Comparison of ENCODE assay signal across 11 mouse cellular contexts in genomic region chr17:34881683-34882310, GRCm38 (mm10). TPM values are rescaled to one million over a fixed set of nuclear protein-coding genes. Genes with fewer than 3 reads are reported as not detected.
DNase-seq lines count a peak whose midpoint lies in the region; ATAC-seq lines count a peak whose summit lies in the region.
"Had no signal": no experiment of that assay in that cellular context is flagged by ENCODE, and none has a peak within 500 bp of the region (broad histone marks: within the 10 kb centered on the region; RNA-seq: fewer than 3 reads in every experiment).

Gene Gm20547 (minus strand): TSS chr17:34882042.

- ATAC-seq in midbrain, embryonic 11.5 days (ENCODE audit: low FRiP score): no peak
- no peak for ATAC-seq in midbrain, embryonic 16.5 days
- ATAC-seq in stomach, embryonic 15.5 days (ENCODE audit: insufficient read depth, low FRiP score, low read depth): no peak

- H3K4me1 ChIP-seq in midbrain, embryonic 11.5 days (ENCODE audit: control insufficient read depth, insufficient read depth, low read length): no peaks in the 10 kb centered on the region
- H3K4me1 ChIP-seq in midbrain, embryonic 16.5 days (ENCODE audit: control insufficient read depth, insufficient read depth, low read length): no peaks in the 10 kb centered on the region
- H3K4me1 ChIP-seq in stomach, embryonic 15.5 days: 0 out of 2 replicates have a peak, but pooled peaks cover 6% of the 10 kb centered on the region

- WGBS in midbrain, embryonic 11.5 days: 9% methylated on average over 15 of the region's 15 CpGs
- WGBS in midbrain, embryonic 16.5 days: 7% methylated on average over 15 of the region's 15 CpGs
- WGBS in stomach, embryonic 15.5 days: 13% methylated on average over 15 of the region's 15 CpGs

- H3K9me3 ChIP-seq in midbrain, embryonic 11.5 days (ENCODE audit: control insufficient read depth, low read length): no peaks in the 10 kb centered on the region
- H3K9me3 ChIP-seq in midbrain, embryonic 16.5 days (replicated peaks; ENCODE audit: control insufficient read depth, low read length, poor library complexity, severe bottlenecking): no peaks in the 10 kb centered on the region
- H3K9me3 ChIP-seq in stomach, embryonic 15.5 days: no peaks in the 10 kb centered on the region

- DNase-seq in adrenal gland, postnatal 10 days: peak; percentile 49
- DNase-seq in adrenal gland, adult 8-10 months: no peak
- DNase-seq in midbrain, embryonic 11.5 days (ENCODE audit: low spot score, missing footprints): no peak
- peak; percentile 18 to 32 for DNase-seq in kidney, postnatal 4 days
- DNase-seq in c-Kit-positive CD71-positive TER-119-positive erythroid progenitor cells, embryonic 14.5 days (ENCODE audit: low spot score): no peak
- DNase-seq in natural killer cell, adult 2 months (ENCODE audit: low spot score in 2 of 2): no peak

- no peak within 1 kb of the TSS for H3K4me2 ChIP-seq in midbrain, embryonic 11.5 days
- no peak within 1 kb of the TSS for H3K4me2 ChIP-seq in midbrain, embryonic 16.5 days (ENCODE audit: low read length)
- H3K4me2 ChIP-seq in stomach, embryonic 15.5 days: peak within 1 kb of the TSS; percentile 33; the same call in 1 of the 2 replicates

- no peaks in the 10 kb centered on the region for H3K27me3 ChIP-seq in midbrain, embryonic 11.5 days (ENCODE audit: control insufficient read depth, insufficient read depth, low read length)
- peaks cover 4% of the 10 kb centered on the region; the same call in 1 of the 2 replicates for H3K27me3 ChIP-seq in midbrain, embryonic 16.5 days (ENCODE audit: control insufficient read depth, insufficient read depth, low read depth, low read length)
- H3K27me3 ChIP-seq in stomach, embryonic 15.5 days (replicated peaks): no peaks in the 10 kb centered on the region

- no peak within 1 kb of the TSS for H3K27ac ChIP-seq in midbrain, embryonic 11.5 days (ENCODE audit: low read depth, low read length)
- no peak within 1 kb of the TSS for H3K27ac ChIP-seq in midbrain, embryonic 16.5 days (ENCODE audit: low read length)
- no peak within 1 kb of the TSS for H3K27ac ChIP-seq in stomach, embryonic 15.5 days
- H3K27ac ChIP-seq: layer of hippocampus, adult 2 months had no signal

- H3K9ac ChIP-seq in midbrain, embryonic 11.5 days (ENCODE audit: low read length): peak within 1 kb of the TSS; percentile 9; the same call in 1 of the 2 replicates
- no peak within 1 kb of the TSS for H3K9ac ChIP-seq in midbrain, embryonic 16.5 days (ENCODE audit: low read depth, low read length)
- no peak within 1 kb of the TSS; the same call in 1 of the 2 replicates for H3K9ac ChIP-seq in stomach, embryonic 15.5 days

- no peaks in the 10 kb centered on the region for H3K36me3 ChIP-seq in midbrain, embryonic 11.5 days (ENCODE audit: control insufficient read depth, insufficient read depth, low read length)
- H3K36me3 ChIP-seq in midbrain, embryonic 16.5 days (ENCODE audit: control insufficient read depth, insufficient read depth, low read length): no peaks in the 10 kb centered on the region
- H3K36me3 ChIP-seq in stomach, embryonic 15.5 days: no peaks in the 10 kb centered on the region

- no peak within 1 kb of the TSS for H3K4me3 ChIP-seq in midbrain, embryonic 11.5 days (ENCODE audit: low read depth, low read length)
- H3K4me3 ChIP-seq in midbrain, embryonic 16.5 days (ENCODE audit: low read depth, low read length): no peak within 1 kb of the TSS
- H3K4me3 ChIP-seq in stomach, embryonic 15.5 days (replicated peaks): no peak within 1 kb of the TSS
- H3K4me3 ChIP-seq: layer of hippocampus, adult 2 months; myocyte had no signal

RNA-seq across cellular contexts. Expression of gene Gm20547, which starts in this region (rescaled TPM):
- total RNA-seq in adrenal gland, postnatal 10 days (2021): under 1 TPM in 1 of 2 experiments, not detected in 1; 0.21 TPM
- under 1 TPM in 1 of 4 experiments, not detected in 3; 0.89 TPM for total RNA-seq in adrenal gland, adult 8-10 months (2022)
- 0.05 and 0.15 TPM in 2 replicates for polyA plus RNA-seq in midbrain, embryonic 11.5 days (2014; fragmentation: Nextera tagmentation; extraction: Ambion mirVana)
- 0.16 TPM in 1 of 2 replicates, not detected in the other for polyA plus RNA-seq in midbrain, embryonic 16.5 days (2015; fragmentation: Nextera tagmentation; extraction: Ambion mirVana)
- not detected in 2 replicates for polyA plus RNA-seq in stomach, embryonic 15.5 days (2015; fragmentation: Nextera tagmentation; extraction: Ambion mirVana)
- total RNA-seq: adrenal gland, postnatal 36 days; layer of hippocampus, adult 2 months had no signal
- polyA plus RNA-seq: myocyte had no signal

Comparison
In these comparisons a context has a peak if more than half of its experiments do, and no peak if none do; other contexts are left out.
1. Peak in DNase-seq in adrenal gland, postnatal 10 days; RNA of the gene not detected or under 1 TPM.
2. DNase-seq: peak in kidney, postnatal 4 days (2 of 2); none in adrenal gland, adult 8-10 months (single experiment), midbrain, embryonic 11.5 days (single experiment), c-Kit-positive CD71-positive TER-119-positive erythroid progenitor cells, embryonic 14.5 days (single experiment) and natural killer cell, adult 2 months (0 of 2).